8 mouse cellular contexts compared by ENCODE assay signal in genomic region chr6:52005963-52006648, GRCm38 (mm10). TPM values are rescaled to one million over a fixed set of nuclear protein-coding genes. Genes with fewer than 3 reads are reported as not detected.
DNase-seq lines count a peak whose midpoint lies in the region; ATAC-seq and TF ChIP-seq lines count a peak whose summit lies in the region.

No protein-coding gene starts in this region.

- peak overlapping the region; percentile 59 for H3K4me2 ChIP-seq in intestine, embryonic 14.5 days (ENCODE audit: low read length)
- peak overlapping the region; percentile 56 for H3K4me2 ChIP-seq in liver, postnatal 0 days (ENCODE audit: low read depth, low read length)

- peak overlapping the region; percentile 72 for H3K27ac ChIP-seq in gastrocnemius, adult 2 months
- peak overlapping the region; percentile 86 for H3K27ac ChIP-seq in ES-Bruce4 (ENCODE audit: insufficient read depth, low read length)
- peak overlapping the region; percentile 40; the same call in 1 of the 2 replicates for H3K27ac ChIP-seq in intestine, embryonic 14.5 days (ENCODE audit: low read depth)
- 0 out of 2 replicates have a peak overlapping the region, but pooled peaks have one; percentile 13 for H3K27ac ChIP-seq in liver, postnatal 0 days (ENCODE audit: low read depth)

- intact Hi-C loops in gastrocnemius, adult 2 months (cut with DNase I): loop anchor here (5.0 kb wide), 1 partner anchor 829 kb away; no protein-coding TSS in a partner anchor

- peak overlapping the region; percentile 52 for H3K4me3 ChIP-seq in gastrocnemius, adult 2 months
- peak overlapping the region; percentile 74 for H3K4me3 ChIP-seq in ES-Bruce4 (ENCODE audit: low read depth, low read length)
- peak overlapping the region; percentile 27 for H3K4me3 ChIP-seq in intestine, embryonic 14.5 days (ENCODE audit: low read depth, low read length)
- H3K4me3 ChIP-seq in liver, postnatal 0 days (ENCODE audit: low read depth, low read length): peak overlapping the region; percentile 11

- no peak for ATAC-seq in intestine, embryonic 14.5 days (replicated peaks; ENCODE audit: low FRiP score, low TSS enrichment, low read depth)
- no peak for ATAC-seq in liver, postnatal 0 days

- no peaks in the 10 kb centered on the region for H3K9me3 ChIP-seq in ES-Bruce4 (replicated peaks; ENCODE audit: control insufficient read depth, insufficient read depth, low read length, poor library complexity, severe bottlenecking)
- no peaks in the 10 kb centered on the region for H3K9me3 ChIP-seq in intestine, embryonic 14.5 days (ENCODE audit: control insufficient read depth, low read length)
- H3K9me3 ChIP-seq in liver, postnatal 0 days (ENCODE audit: low read length): no peaks in the 10 kb centered on the region

- H3K36me3 ChIP-seq in ES-Bruce4 (ENCODE audit: control insufficient read depth, insufficient read depth, low read length, poor library complexity, severe bottlenecking): no peaks in the 10 kb centered on the region
- no peaks in the 10 kb centered on the region for H3K36me3 ChIP-seq in intestine, embryonic 14.5 days (ENCODE audit: control insufficient read depth, insufficient read depth, low read length)
- H3K36me3 ChIP-seq in liver, postnatal 0 days (replicated peaks; ENCODE audit: insufficient read depth, low read length): peaks cover 7% of the 10 kb centered on the region

- H3K27me3 ChIP-seq in ES-Bruce4 (ENCODE audit: control insufficient read depth, insufficient read depth, low read length, poor library complexity, severe bottlenecking): no peaks in the 10 kb centered on the region
- H3K27me3 ChIP-seq in intestine, embryonic 14.5 days (replicated peaks; ENCODE audit: control insufficient read depth, insufficient read depth, low read length): peaks cover 20% of the 10 kb centered on the region
- H3K27me3 ChIP-seq in liver, postnatal 0 days (ENCODE audit: insufficient read depth, low read length): peaks cover 31% of the 10 kb centered on the region

- TF ChIP-seq EP300 in ES-Bruce4 (IDR thresholded peaks at IDR 0.05; ENCODE audit: insufficient read depth, low read depth, low read length): no peak
- no peak for TF ChIP-seq EP300 in liver, postnatal 0 days (IDR thresholded peaks at IDR 0.05; ENCODE audit: low read depth)

- no peak for TF ChIP-seq POLR2A in ES-Bruce4 (IDR thresholded peaks at IDR 0.05; ENCODE audit: insufficient read depth, low read length)

- DNase-seq in gastrocnemius, adult 2 months: peak; percentile 20
- no peak for DNase-seq in gastrocnemius, adult 18-20 months (ENCODE audit: low spot score)
- peak; percentile 58 for DNase-seq in embryo, embryonic 10 days (ENCODE audit: low spot score)
- peak; percentile 75 for DNase-seq in intestine, embryonic 14.5 days (ENCODE audit: low spot score)
- peak; percentile 21 for DNase-seq in liver, postnatal 0 days
- DNase-seq in right cerebral cortex, postnatal 4 days: peak; percentile 18
- DNase-seq in urinary bladder, adult 18-20 months (ENCODE audit: low spot score in 2 of 2): no peak

- peaks cover 2% of the 10 kb centered on the region for H3K4me1 ChIP-seq in ES-Bruce4 (ENCODE audit: control insufficient read depth, insufficient read depth, low read length)
- peaks cover 22% of the 10 kb centered on the region for H3K4me1 ChIP-seq in intestine, embryonic 14.5 days (replicated peaks; ENCODE audit: control insufficient read depth, insufficient read depth, low read length)
- H3K4me1 ChIP-seq in liver, postnatal 0 days (ENCODE audit: insufficient read depth): no peaks in the 10 kb centered on the region; the same call in 1 of the 2 replicates

- TF ChIP-seq CTCF in gastrocnemius, adult 2 months (IDR thresholded peaks at IDR 0.05): no peak
- no peak for TF ChIP-seq CTCF in ES-Bruce4 (IDR thresholded peaks at IDR 0.05; ENCODE audit: low read depth, low read length)
- TF ChIP-seq CTCF in liver, postnatal 0 days (IDR thresholded peaks at IDR 0.05; ENCODE audit: low read depth): no peak

- H3K9ac ChIP-seq in ES-Bruce4 (ENCODE audit: low read depth, poor library complexity, severe bottlenecking): peak overlapping the region; percentile 83
- peak overlapping the region; percentile 46 for H3K9ac ChIP-seq in intestine, embryonic 14.5 days (ENCODE audit: low read length)
- H3K9ac ChIP-seq in liver, postnatal 0 days (replicated peaks): no peak overlapping the region

- 15% methylated on average over 19 of the region's 19 CpGs for WGBS in intestine, embryonic 14.5 days
- 12% methylated on average over 19 of the region's 19 CpGs for WGBS in liver, postnatal 0 days (ENCODE audit: insufficient replicate concordance)

RNA-seq across cellular contexts. Expression of gene Skap2, which starts 6.2 kb away (rescaled TPM):
- 1 to 10 TPM; 1.9 to 4.0 TPM for total RNA-seq in gastrocnemius, adult 2 months (2021)
- total RNA-seq in gastrocnemius, adult 18-20 months (2021): 1 to 10 TPM; 3.9 to 4.3 TPM
- polyA plus RNA-seq in ES-Bruce4 (2011; ENCODE audit: insufficient read depth, insufficient read length, low read depth, missing spikeins): 42.9 and 43.0 TPM in 2 replicates
- 36.9 and 43.9 TPM in 2 replicates for polyA plus RNA-seq in intestine, embryonic 14.5 days (2014; fragmentation: Nextera tagmentation; extraction: Ambion mirVana)
- 25.1 and 25.3 TPM in 2 replicates for polyA plus RNA-seq in liver, postnatal 0 days (2015; fragmentation: Nextera tagmentation; extraction: Ambion mirVana)

Comparison
In these comparisons a context has a peak if more than half of its experiments do, and no peak if none do; other contexts are left out.
1. DNase-seq: peak in gastrocnemius, adult 2 months (single experiment), embryo, embryonic 10 days (single experiment), intestine, embryonic 14.5 days (single experiment), liver, postnatal 0 days (single experiment) and right cerebral cortex, postnatal 4 days (single experiment); none in gastrocnemius, adult 18-20 months (single experiment) and urinary bladder, adult 18-20 months (0 of 2).
2. H3K27ac ChIP-seq: peak in every context shown above with its lines; median percentile 86 in ES-Bruce4; 72 in gastrocnemius, adult 2 months; 40 in intestine, embryonic 14.5 days; 13 in liver, postnatal 0 days.
3. H3K4me3 ChIP-seq: peak in every context shown above with its lines; median percentile 74 in ES-Bruce4; 52 in gastrocnemius, adult 2 months; 27 in intestine, embryonic 14.5 days; 11 in liver, postnatal 0 days.